Mouse (Mus musculus) brain, embryonic 14.5 days (tissue): ENCODE measurements at regions not wholly inside any gene's neighbourhood (a gene's known extent, or its start where the extent isn't known, plus 50 kb on each side); places are given as distances from the start of the nearest gene placed in this dataset.

Source experiments
- CTCF ChIP-seq: fragments of 200-500 bp; IDR thresholded peaks from 2 replicates; pipeline ENCODE4 v1.5.1; 2012; ENCODE audit warnings: inconsistent platforms, mild to moderate bottlenecking, moderate library complexity, borderline replicate concordance; ENCODE audit not compliant: insufficient read depth, insufficient read length; ENCODE audit errors: extremely low read depth
- POLR2A ChIP-seq: fragments of 200-500 bp; IDR thresholded peaks from 2 replicates; pipeline ENCODE4 v1.6.1; 2012; ENCODE audit warnings: mild to moderate bottlenecking, inconsistent platforms, borderline replicate concordance; ENCODE audit not compliant: poor library complexity, insufficient read depth, insufficient read length, severe bottlenecking; ENCODE audit errors: extremely low read depth

- TF ChIP-seq CTCF (no peak), POLR2A (no peak)
These were observed 302.3 kb downstream of the 4933412E24Rik start for GRCm38 (mm10) chr15:59713965-59714739.
